Mouse (Mus musculus): ENCODE measurements around the gene Nktr.

DNA sequence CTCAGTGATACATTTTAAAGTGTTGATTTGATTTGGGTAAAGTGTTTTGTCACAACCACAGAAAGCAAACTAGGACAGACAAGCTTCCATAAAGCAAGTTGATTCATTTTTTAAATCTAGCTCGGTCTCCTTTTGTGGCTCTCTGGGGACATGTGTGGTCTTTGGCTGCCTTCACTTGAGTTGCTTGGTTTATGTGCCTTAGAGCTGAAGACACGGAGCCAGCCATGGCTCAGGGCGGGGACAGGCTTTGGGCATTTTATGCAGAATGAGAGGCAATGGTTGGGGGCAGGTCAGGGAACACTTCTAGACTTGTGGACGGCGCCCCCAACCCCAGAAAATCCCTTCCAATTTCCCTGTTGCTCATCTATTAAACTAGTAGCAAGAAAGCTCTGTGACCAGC, 45.3 kb upstream of the Nktr start:
- TF ChIP-seq CTCF (IDR thresholded peaks at IDR 0.05; ENCODE audit: extremely low read depth, insufficient read depth, low read length) (no peak), POLR2A (IDR thresholded peaks at IDR 0.05; ENCODE audit: extremely low read depth, insufficient read depth, low read length) (no peak)

Measured in cortical plate, adult 2 months (tissue).